Mouse (Mus musculus) olfactory bulb, adult 2 months (tissue): Measurements from ENCODE around the gene Ccpg1.

Source experiments
- CTCF ChIP-seq: fragments of 200-500 bp; IDR thresholded peaks from 2 replicates; pipeline ENCODE4 v1.5.1; 2012; ENCODE audit warnings: low read depth, mild to moderate bottlenecking, low read length, moderate library complexity; ENCODE audit not compliant: insufficient read depth
- POLR2A ChIP-seq: fragments of 200-500 bp; IDR thresholded peaks from 2 replicates; pipeline ENCODE4 v1.6.1; 2012; ENCODE audit warnings: mild to moderate bottlenecking, low read depth, low read length, moderate library complexity; ENCODE audit not compliant: insufficient read depth

DNA sequence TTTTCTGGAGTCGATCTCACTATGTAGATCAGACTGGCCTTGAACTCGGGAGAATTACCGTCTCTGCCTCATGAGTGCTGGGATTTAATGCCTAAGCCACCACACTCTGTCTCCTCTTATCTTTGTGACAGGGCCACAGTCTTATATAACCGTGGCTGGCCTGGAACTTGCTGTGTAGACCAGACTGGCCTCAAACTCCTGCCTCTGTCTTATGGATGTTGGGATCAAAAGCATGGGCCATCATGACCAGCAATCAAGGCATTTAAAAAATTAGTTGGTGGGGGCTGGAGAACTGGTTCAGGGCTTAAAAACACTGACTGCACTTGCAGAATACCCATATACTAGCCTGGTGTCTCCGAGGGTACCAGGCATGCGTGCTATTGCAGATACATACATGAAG, 54.9 kb downstream of the Ccpg1 start, which contains the start of gene Pigb:
- no peak for TF ChIP-seq CTCF
- TF ChIP-seq POLR2A: no peak
